Mouse (Mus musculus): ENCODE results near the gene Cdc37. TPM values are rescaled to one million over a fixed set of nuclear protein-coding genes. Genes with fewer than 3 reads are reported as not detected.
A peak's percentile ranks its signal among the peaks of the same experiment; 100 is the strongest.

The Cdc37 gene
- polyA plus RNA-seq, 1 experiment from 2014 or later, result 260 TPM

DNA sequence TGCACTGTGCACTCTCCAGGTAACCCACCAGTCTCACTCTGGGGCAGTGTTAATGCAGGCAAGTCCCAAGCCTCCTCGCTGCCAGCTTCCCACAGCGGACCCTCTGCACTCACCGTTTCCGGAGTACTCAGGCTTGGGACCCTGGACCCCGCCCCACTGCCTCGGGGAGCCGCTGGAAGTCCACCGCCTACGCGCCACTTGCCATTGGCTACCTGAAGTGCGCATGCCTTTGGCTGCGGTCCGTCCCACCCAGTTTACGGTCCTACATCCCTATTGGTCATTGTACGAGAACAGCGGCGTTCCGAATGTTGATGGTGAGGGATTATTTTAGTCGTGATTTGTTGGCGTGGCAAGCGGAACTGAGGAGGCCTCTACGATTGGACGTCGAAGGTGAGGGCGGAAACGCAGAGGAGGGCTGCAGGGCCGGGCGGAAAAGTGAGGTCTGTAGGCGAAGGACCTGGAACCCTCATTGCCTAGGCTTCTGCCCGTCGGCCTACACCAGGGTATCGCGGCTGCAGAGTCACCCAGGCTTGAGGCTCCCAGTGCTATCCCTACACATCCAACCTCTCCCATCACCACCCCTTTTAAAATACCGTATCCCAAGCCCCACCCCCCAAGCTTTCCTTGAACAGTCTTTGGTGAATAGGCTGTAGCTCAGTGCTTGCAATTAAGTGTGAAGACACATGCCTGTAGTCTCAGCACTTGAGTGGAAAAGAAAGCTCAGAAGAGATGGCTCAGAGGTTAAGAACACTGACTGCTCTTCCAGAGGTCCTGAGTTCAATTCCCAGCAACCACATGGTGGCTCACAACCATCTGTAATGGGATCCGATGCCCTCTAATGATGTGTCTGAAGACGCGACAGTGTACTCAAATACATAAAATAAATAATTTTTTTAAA lies 18.5 kb downstream of the Cdc37 start, which contains the start of gene Tyk2:
Tyk2 (minus strand) TSS at position 185 of the 898 bp plus-strand sequence.
- Histone ChIP-seq H3K27me3 (no peaks in the 10 kb centered on the region), H3K4me3 (replicated peaks) (peak within 1 kb of the TSS; percentile 51), H3K9ac (peak within 1 kb of the TSS; percentile 59), H3K27ac (peak within 1 kb of the TSS; percentile 63; the same call in 1 of the 2 replicates), H3K4me1 (peaks cover 7% of the 10 kb centered on the region), H3K4me2 (peak within 1 kb of the TSS; percentile 70), H3K36me3 (replicated peaks) (peaks cover 8% of the 10 kb centered on the region; the same call in 1 of the 2 replicates), H3K9me3 (no peaks in the 10 kb centered on the region)
- 7% methylated on average over 37 of the region's 37 CpGs for WGBS
- peak; percentile 98 for ATAC-seq (ENCODE audit: low FRiP score)

DNA sequence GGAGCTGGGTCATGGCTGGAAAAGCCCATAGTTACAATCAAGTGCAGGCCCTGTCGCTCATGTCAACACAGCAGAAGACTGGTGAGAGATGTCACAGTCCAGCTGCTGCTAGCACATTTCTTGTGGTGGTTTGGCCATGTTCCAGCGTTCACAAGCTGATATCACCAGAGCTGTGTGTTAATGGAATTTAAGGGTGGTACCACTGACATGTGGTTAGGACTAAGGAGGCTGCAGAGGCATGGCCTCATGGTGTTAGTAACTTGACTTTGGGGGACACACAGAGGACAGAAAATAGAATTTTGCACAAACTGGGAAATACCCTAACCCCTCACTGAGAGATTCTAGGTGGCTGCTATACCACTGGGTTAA lies 23.5 kb downstream of the Cdc37 start:
- Histone ChIP-seq H3K27ac (no peak overlapping the region), H3K9ac (0 out of 2 replicates have a peak overlapping the region, but pooled peaks have one; percentile 17), H3K9me3 (no peaks in the 10 kb centered on the region), H3K27me3 (no peaks in the 10 kb centered on the region), H3K4me2 (no peak overlapping the region), H3K4me3 (replicated peaks) (no peak overlapping the region), H3K36me3 (replicated peaks) (peaks cover 30% of the 10 kb centered on the region), H3K4me1 (peaks cover 7% of the 10 kb centered on the region)
- WGBS, result 83% methylated on average over 2 of the region's 2 CpGs
- ATAC-seq (ENCODE audit: low FRiP score), result no peak

DNA sequence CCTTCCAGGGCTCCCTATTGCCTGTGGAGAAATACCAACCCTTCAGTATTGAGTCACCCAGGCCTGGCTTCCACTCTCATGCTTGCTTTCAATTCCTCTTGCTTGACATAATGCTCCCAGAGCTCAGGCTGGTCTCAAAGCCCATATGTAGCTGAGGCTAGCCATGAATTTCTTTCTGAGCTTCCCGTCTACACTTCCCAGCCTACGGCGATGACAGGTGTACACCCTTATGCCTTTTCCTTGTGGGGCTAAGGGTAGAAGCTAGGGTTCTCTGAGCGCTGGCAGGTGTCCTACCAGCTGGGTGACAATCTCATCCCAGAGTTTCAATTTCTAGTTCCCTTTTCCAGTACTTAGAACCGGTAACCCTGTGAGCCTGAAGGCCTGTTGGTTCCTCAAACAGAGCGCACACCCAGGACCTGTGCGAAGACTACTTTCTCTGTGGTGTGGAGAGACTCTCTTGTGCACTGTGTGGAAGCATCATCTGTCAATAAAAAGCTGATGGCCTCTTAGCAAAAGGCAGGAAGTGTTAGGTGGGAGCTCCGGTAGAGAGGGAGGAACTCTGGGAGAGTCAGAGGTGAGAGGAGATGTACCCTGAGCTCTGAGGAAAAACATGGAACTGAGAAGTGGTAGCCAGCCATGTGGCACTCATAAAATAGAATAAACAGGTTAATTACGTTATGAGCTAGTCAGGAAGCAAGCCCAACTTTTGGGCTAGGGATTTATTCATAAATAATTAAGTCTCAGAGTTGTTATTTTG lies 24.1 kb downstream of the Cdc37 start:
- no peak overlapping the region for H3K9ac ChIP-seq
- WGBS, result 92% methylated on average over 9 of the region's 9 CpGs
- H3K4me2 ChIP-seq, result no peak overlapping the region
- H3K27me3 ChIP-seq, result no peaks in the 10 kb centered on the region
- peaks cover 6% of the 10 kb centered on the region for H3K4me1 ChIP-seq
- no peak overlapping the region for H3K4me3 ChIP-seq (replicated peaks)
- no peak for ATAC-seq (ENCODE audit: low FRiP score)
- H3K36me3 ChIP-seq (replicated peaks), result peaks cover 32% of the 10 kb centered on the region
- H3K27ac ChIP-seq, result no peak overlapping the region
- H3K9me3 ChIP-seq, result no peaks in the 10 kb centered on the region

DNA sequence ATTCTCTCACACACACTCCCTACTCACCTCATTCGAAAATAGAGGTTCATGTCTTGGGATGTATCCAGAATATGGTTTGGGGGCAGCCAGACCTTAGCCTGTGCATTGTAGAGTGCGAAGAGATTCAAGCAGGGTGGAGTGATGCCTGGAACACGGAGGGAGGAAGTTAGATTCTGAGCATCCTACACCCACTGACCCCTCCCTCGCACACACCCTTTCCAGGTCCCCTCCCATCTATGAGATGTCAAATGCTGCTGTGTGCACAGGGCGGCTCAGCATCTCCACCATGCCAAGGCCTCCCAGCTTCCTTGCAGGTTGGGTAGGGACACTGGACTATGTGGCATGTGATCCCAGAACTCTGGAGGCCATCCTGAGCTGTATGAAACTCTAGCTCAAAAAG lies 24.9 kb downstream of the Cdc37 start:
- Histone ChIP-seq H3K9ac (no peak overlapping the region), H3K27me3 (no peaks in the 10 kb centered on the region), H3K27ac (no peak overlapping the region), H3K4me2 (no peak overlapping the region), H3K36me3 (replicated peaks) (peaks cover 38% of the 10 kb centered on the region), H3K4me3 (replicated peaks) (no peak overlapping the region), H3K4me1 (no peaks in the 10 kb centered on the region), H3K9me3 (no peaks in the 10 kb centered on the region)
- WGBS, result 79% methylated on average over 5 of the region's 5 CpGs
- no peak for ATAC-seq (ENCODE audit: low FRiP score)

DNA sequence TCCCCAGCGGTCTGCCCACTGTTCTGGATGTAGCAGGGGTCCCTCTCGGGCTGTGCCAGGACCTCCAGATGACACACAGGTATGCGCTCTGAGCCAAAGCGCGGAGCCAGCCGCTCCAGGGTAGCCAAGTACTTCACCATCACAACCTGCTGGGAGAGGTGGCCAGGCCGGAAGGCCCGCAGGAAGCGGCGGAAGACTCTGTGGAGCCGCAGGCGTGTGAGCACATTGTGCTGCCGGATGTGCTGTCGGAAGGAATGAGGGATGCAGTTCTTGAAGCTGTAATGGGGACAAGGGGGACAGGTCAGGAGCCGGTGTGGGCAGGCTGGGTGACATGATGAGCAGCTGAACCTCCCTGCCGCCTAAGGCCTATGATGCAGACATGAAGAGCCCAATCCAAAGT lies 28.3 kb downstream of the Cdc37 start:
- H3K9me3 ChIP-seq, result no peaks in the 10 kb centered on the region
- H3K27ac ChIP-seq, result no peak overlapping the region
- H3K9ac ChIP-seq, result no peak overlapping the region
- H3K36me3 ChIP-seq (replicated peaks), result peaks cover 32% of the 10 kb centered on the region
- no peak overlapping the region for H3K4me3 ChIP-seq (replicated peaks)
- WGBS, result 88% methylated on average over 16 of the region's 16 CpGs
- no peak overlapping the region for H3K4me2 ChIP-seq
- H3K27me3 ChIP-seq, result no peaks in the 10 kb centered on the region
- no peak for ATAC-seq (ENCODE audit: low FRiP score)
- no peaks in the 10 kb centered on the region for H3K4me1 ChIP-seq

DNA sequence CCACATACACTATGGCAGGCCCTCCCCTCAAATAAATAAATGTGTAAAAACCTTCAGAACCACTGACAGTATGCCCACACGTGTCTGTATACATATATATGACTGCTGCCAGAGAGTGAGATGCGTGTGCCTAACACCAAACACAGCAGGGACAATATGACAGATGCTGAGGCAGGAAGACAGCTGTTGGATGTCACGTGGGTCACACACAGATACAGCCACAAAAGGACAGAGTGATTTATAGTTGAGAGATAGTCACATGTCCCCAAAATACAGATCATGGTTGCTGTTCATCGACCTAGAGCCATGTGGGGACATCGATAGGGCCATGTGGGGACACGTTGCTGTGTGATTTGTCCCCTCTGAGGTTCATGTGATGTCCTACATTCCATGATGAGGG lies 32.7 kb downstream of the Cdc37 start:
- H3K4me2 ChIP-seq, result no peak overlapping the region

DNA sequence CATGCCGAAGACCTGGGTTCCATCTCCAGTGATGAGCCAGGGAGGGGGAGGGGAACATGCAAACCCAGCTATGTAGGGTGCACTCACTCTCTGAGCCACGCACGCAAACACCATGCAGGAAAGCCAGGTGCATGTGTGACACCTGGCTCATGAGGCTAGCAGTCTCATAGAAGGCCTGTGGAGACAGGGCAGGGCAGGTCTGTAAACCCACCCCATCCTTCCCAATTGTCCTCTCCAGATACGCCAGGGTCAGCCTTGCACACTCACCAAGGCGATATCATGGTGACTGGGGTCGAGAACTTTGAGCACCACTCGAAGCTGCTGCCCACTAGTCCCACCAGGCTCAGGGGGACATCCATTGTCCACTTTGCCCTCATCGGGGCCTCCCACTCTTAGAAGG lies 34.7 kb downstream of the Cdc37 start:
- H3K4me1 ChIP-seq, result no peaks in the 10 kb centered on the region
- WGBS, result 90% methylated on average over 8 of the region's 8 CpGs

More for the DNA sequence above, 32.7 kb downstream of the Cdc37 start:
- H3K36me3 ChIP-seq (replicated peaks), result peaks cover 12% of the 10 kb centered on the region
- ATAC-seq (ENCODE audit: low FRiP score), result no peak
- no peak overlapping the region for H3K27ac ChIP-seq
- 77% methylated on average over 6 of the region's 6 CpGs for WGBS
- no peaks in the 10 kb centered on the region for H3K27me3 ChIP-seq
- no peak overlapping the region for H3K4me3 ChIP-seq (replicated peaks)
- no peaks in the 10 kb centered on the region for H3K4me1 ChIP-seq
- no peaks in the 10 kb centered on the region for H3K9me3 ChIP-seq
- no peak overlapping the region for H3K9ac ChIP-seq

DNA sequence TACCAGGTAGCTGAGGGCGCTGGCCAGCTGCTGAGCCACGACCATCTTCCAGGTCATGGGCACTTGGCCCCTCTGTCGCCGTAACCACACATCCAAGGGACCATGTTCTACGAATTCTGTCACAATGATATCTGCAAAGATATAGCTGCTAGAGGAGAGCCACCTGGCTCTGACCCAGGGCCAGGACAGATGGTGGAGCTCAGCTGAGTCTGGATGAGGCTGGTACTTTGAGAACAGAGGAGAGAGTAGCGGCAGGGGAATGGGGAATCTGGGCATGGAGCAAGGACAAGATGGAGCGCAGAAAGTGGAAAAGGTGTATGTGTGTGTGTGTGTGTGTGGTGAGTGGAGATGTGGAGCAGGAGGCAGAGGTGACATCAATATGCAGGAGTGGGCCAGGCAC lies 35.6 kb downstream of the Cdc37 start:
- ATAC-seq (ENCODE audit: low FRiP score), result no peak
- H3K4me3 ChIP-seq (replicated peaks), result no peak overlapping the region
- H3K9ac ChIP-seq, result no peak overlapping the region
- H3K4me1 ChIP-seq, result no peaks in the 10 kb centered on the region
- H3K27ac ChIP-seq, result no peak overlapping the region
- H3K27me3 ChIP-seq, result no peaks in the 10 kb centered on the region
- no peak overlapping the region for H3K4me2 ChIP-seq
- no peaks in the 10 kb centered on the region for H3K36me3 ChIP-seq (replicated peaks)
- WGBS, result 88% methylated on average over 7 of the region's 7 CpGs
- H3K9me3 ChIP-seq, result no peaks in the 10 kb centered on the region

More for the DNA sequence above, 34.7 kb downstream of the Cdc37 start:
- peaks cover 3% of the 10 kb centered on the region for H3K36me3 ChIP-seq (replicated peaks)
- no peak overlapping the region for H3K27ac ChIP-seq
- no peak overlapping the region for H3K9ac ChIP-seq
- H3K27me3 ChIP-seq, result no peaks in the 10 kb centered on the region
- no peak overlapping the region for H3K4me3 ChIP-seq (replicated peaks)
- H3K4me2 ChIP-seq, result no peak overlapping the region
- H3K9me3 ChIP-seq, result no peaks in the 10 kb centered on the region
- ATAC-seq (ENCODE audit: low FRiP score), result no peak

DNA sequence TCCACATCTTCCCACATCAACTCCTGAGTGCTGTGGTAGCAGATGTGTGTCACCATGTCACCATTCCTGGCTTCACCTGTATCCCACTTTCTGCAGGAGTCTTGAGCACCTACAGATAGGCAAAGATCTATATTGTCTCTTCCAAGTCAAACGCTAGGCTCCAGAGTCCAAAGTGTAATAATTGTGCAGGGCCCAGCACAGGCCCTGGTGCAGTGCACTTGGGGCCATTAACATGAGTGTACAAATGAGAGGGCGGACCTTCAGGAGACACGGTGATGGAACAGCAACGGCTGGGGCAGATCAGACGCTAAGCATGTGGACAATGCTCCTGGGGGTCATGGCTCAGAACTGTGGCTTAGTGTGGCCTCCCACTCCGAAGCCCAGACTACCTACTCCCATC lies 36.0 kb downstream of the Cdc37 start:
- H3K9ac ChIP-seq, result no peak overlapping the region
- no peaks in the 10 kb centered on the region for H3K27me3 ChIP-seq
- no peak overlapping the region for H3K27ac ChIP-seq
- H3K36me3 ChIP-seq (replicated peaks), result no peaks in the 10 kb centered on the region
- no peak overlapping the region for H3K4me2 ChIP-seq
- ATAC-seq (ENCODE audit: low FRiP score), result no peak
- H3K4me3 ChIP-seq (replicated peaks), result no peak overlapping the region
- 94% methylated on average over 6 of the region's 6 CpGs for WGBS
- no peaks in the 10 kb centered on the region for H3K9me3 ChIP-seq
- no peaks in the 10 kb centered on the region for H3K4me1 ChIP-seq

DNA sequence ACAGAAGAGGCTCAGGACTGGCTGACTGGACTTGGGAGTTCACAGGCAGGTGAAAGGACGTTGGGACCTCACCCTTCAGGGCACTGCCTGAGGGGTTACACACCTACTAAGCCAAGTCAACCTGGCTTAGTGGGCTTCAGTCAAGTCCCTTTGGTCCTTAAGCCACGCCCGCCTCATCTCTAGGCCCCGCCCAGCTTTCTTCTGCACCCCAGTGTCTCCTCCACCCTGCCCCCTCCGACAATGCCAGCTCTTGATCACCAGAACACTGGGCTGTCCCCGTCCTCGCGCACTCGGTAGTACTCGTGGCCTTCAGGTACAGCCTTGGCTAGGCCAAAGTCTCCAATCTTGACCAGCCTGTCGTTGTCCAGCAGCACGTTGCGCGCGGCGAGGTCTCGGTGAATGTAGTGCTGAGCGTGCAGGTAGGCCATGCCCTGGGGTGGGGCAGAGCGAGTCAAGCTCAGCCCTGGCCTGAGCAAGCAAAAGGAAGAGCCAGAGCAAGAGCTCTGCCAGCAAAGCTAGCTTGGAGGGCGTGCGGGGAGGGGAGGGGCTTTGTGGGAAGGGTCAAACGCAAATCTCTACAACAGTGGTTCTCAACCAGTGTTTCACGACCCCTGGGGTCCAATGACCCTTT lies 42.1 kb downstream of the Cdc37 start:
- Histone ChIP-seq H3K4me3 (replicated peaks) (no peak overlapping the region), H3K27me3 (no peaks in the 10 kb centered on the region), H3K36me3 (replicated peaks) (0 out of 2 replicates have a peak, but pooled peaks cover 2% of the 10 kb centered on the region), H3K27ac (no peak overlapping the region), H3K4me2 (no peak overlapping the region), H3K4me1 (no peaks in the 10 kb centered on the region), H3K9me3 (no peaks in the 10 kb centered on the region), H3K9ac (no peak overlapping the region)
- whole genome bisulfite sequencing, result 43% methylated on average over 23 of the region's 23 CpGs
- ATAC-seq (ENCODE audit: low FRiP score), result no peak

DNA sequence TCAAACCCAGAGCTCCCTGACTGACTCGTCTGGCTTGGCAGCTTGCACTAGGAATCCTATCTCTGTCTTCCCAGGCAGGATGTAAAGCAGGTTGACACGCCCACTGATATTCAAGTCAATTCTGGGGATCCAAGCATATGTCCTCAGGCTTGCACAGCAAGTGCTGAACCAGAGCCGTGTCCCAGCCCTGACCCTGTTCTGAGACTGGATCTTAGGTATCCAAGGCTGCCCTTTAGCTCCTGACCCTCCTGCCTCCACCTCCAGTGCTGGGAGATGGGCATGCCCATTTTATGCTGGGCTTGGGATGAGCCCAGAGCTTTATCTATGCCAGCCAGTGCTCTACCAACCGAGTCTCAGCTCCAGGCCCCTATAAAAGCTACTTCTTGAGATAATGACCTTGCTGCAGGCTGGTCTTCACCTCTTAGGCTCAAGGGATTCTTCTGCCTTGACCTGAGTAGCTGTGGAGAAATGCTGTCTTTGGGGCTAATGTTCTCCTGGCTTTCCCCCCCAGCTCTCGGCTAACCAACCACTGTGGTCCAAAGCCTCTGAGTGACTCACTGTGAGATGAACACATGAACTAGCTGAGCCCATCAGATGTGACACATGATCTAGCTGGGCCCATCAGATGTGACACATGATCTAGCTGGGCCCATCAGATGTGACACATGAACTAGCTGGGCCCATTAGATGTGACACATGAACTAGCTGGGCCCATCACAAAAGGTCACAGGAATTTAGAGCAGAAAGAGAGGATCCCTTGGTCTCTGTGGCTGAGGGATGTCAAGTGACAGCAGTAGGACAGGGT lies 43.8 kb downstream of the Cdc37 start:
- Histone ChIP-seq H3K4me1 (no peaks in the 10 kb centered on the region), H3K4me2 (no peak overlapping the region), H3K27me3 (no peaks in the 10 kb centered on the region), H3K9ac (no peak overlapping the region), H3K36me3 (replicated peaks) (0 out of 2 replicates have a peak, but pooled peaks cover 2% of the 10 kb centered on the region), H3K27ac (no peak overlapping the region), H3K4me3 (replicated peaks) (no peak overlapping the region), H3K9me3 (no peaks in the 10 kb centered on the region)
- 78% methylated on average over 5 of the region's 5 CpGs for WGBS
- no peak for ATAC-seq (ENCODE audit: low FRiP score)

All from forebrain, embryonic 12.5 days (tissue).